Mouse (Mus musculus) hindbrain, embryonic 14.5 days (tissue): ENCODE data around the gene Blcap. TPM values are rescaled to one million over a fixed set of nuclear protein-coding genes. Genes with fewer than 3 reads are reported as not detected.

Experiments used
- ATAC-seq: fragments of 200-750 bp; cut with Nextera tagmentation; 2 replicates; pipeline ENCODE4 v1.8.0; 2017; ENCODE audit warnings: moderate number of reproducible peaks, mild to moderate bottlenecking, moderate TSS enrichment, moderate library complexity; ENCODE audit not compliant: low FRiP score
- DNase-seq: peaks from one replicate; pipeline ENCODE4 v3.0.0-alpha.2; 2015; ENCODE audit warnings: low spot score
- H3K27ac ChIP-seq: fragments of 300-500 bp; sonication (generic); 2 replicates; pipeline ENCODE4 v1.5.1; 2014; ENCODE audit warnings: mild to moderate bottlenecking, moderate library complexity
- H3K27me3 ChIP-seq: fragments of 300-500 bp; sonication (generic); 2 replicates; pipeline ENCODE4 v1.6.1; 2014; ENCODE audit warnings: mild to moderate bottlenecking, low read length, mixed read lengths; ENCODE audit not compliant: control insufficient read depth, insufficient read depth
- H3K36me3 ChIP-seq: fragments of 300-500 bp; sonication (generic); replicated peaks from 2 replicates; pipeline ENCODE4 v1.6.1; 2014; ENCODE audit not compliant: control insufficient read depth, insufficient read depth
- H3K4me1 ChIP-seq: fragments of 300-500 bp; sonication (generic); replicated peaks from 2 replicates; pipeline ENCODE4 v1.6.1; 2014; ENCODE audit warnings: antibody characterized with exemption, low read length, mixed read lengths; ENCODE audit not compliant: control insufficient read depth, insufficient read depth
- H3K4me2 ChIP-seq: fragments of 300-500 bp; sonication (generic); replicated peaks from 2 replicates; pipeline ENCODE4 v1.6.1; 2014; ENCODE audit warnings: mild to moderate bottlenecking, moderate library complexity
- H3K4me3 ChIP-seq: fragments of 300-500 bp; sonication (generic); replicated peaks from 2 replicates; pipeline ENCODE4 v1.5.1; 2014; ENCODE audit warnings: mild to moderate bottlenecking, low read length
- H3K9ac ChIP-seq: fragments of 300-500 bp; sonication (generic); 2 replicates; pipeline ENCODE4 v1.6.1; 2014
- H3K9me3 ChIP-seq: fragments of 300-500 bp; sonication (generic); 2 replicates; pipeline ENCODE4 v1.6.1; 2016; ENCODE audit warnings: low read length; ENCODE audit not compliant: control insufficient read depth
- WGBS: fragments of 180-500 bp; shearing (Covaris S2); extraction: QIAGEN DNeasy Blood & Tissue Kit; methylation state at CpG from one replicate; pipeline ENCODE4 v1.1.7; 2014; 5-methylcytosine and 5-hydroxymethylcytosine counted together
- polyA plus RNA-seq: library from polyadenylated mRNA; unstranded; fragments of >200 nt; fragmentation: Nextera tagmentation; extraction: Ambion mirVana; gene quantifications from 2 replicates; pipeline ENCODE4 v1.2.1, GENCODE M21; 2014

Gene Blcap
- polyA plus RNA-seq, 1 experiment from 2014 or later = 285 TPM

DNA sequence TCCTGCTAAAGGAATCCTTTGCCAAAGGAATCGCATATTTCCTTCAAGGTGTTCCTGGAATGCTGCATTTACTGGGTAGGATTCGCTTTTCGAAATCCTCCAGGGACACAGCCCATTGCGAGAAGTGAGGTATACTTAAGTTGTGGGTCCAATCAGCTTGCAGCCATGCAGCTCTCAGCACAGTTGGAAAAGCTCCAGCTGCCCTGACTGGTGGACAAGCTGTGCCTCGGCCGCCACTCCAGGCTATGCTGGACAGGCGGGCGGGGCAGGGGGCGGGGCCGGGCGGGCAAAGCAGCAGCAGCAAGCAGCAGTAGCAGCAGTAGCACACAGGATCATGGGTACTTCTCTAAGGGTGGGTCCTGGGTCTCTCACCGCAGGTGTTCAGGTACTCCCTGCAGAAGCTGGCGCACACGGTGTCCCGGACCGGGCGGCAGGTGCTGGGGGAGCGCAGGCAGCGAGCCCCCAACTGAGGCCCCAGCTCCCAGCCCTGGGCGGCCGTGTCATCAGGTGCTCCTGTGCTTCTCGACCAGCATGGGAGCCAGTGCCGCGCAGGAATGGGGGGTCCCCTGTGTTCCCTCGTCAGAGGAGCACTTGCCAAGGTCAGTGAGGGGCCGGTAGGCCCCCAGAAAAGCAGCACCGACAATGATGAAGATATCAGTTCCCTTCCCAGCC, 9.8 kb downstream of the Blcap start:
- DNase-seq (peak; percentile 84), ATAC-seq (peak; percentile 59)
- Histone ChIP-seq H3K9ac (peak overlapping the region; percentile 99), H3K27me3 (no peaks in the 10 kb centered on the region), H3K27ac (peak overlapping the region; percentile 93), H3K4me3 (peak overlapping the region; percentile 56), H3K4me2 (peak overlapping the region; percentile 74), H3K9me3 (peaks cover 42% of the 10 kb centered on the region), H3K4me1 (peaks cover 21% of the 10 kb centered on the region), H3K36me3 (peaks cover 47% of the 10 kb centered on the region)
- 47% methylated on average over 25 of the region's 27 CpGs for WGBS

DNA sequence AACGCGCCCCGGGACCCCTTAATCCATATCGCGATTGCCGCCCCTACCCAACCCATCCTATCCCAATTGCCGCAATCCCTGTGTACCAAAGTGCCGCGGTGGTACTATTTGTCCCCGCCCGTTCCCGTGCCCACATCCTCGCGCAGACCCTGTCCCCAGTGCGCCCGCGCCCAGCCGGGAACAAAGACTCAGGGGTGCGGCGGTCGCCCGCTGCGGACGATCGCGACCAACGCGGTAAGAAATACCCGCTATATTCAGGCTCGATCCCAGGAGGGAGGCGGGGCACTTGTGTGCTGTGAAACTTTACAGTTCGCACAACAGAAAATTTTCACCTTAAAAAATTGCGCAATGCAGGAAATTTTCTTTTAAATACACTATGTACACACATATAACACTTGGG, 10.8 kb downstream of the Blcap start:
- Histone ChIP-seq H3K4me3 (peak overlapping the region; percentile 56), H3K4me2 (peak overlapping the region; percentile 74), H3K9me3 (peaks cover 42% of the 10 kb centered on the region), H3K9ac (peak overlapping the region; percentile 99), H3K27ac (peak overlapping the region; percentile 93), H3K27me3 (no peaks in the 10 kb centered on the region), H3K36me3 (peaks cover 54% of the 10 kb centered on the region), H3K4me1 (peaks cover 20% of the 10 kb centered on the region)
- DNase-seq = no peak
- 45% methylated on average over 33 of the region's 33 CpGs for WGBS
- ATAC-seq = peak; percentile 1; the same call in 1 of the 2 replicates

DNA sequence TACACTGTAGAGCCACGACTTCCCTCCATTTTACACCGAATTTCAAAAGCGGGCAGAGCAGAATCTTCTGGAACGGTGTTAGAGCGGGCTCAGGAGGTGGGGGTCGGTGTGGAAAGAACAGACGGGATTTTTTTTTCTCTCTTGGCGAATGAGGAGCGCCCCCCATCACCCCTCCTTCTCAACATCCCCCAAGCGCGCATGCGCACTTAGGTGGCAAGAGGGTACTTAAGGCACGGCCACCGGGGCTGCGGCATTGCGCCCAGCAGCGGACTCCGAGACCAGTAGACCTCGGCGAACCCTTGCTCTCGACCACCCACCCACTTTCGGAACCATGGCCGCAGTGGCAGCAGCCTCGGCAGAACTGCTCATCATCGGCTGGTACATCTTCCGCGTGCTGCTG, 11.2 kb downstream of the Blcap start, which contains the start of gene Nnat:
Gene Nnat (plus strand): TSS at position 221 of the 400 bp plus-strand sequence.
- Histone ChIP-seq H3K27me3 (no peaks in the 10 kb centered on the region), H3K9me3 (peaks cover 42% of the 10 kb centered on the region), H3K4me3 (peak within 1 kb of the TSS; percentile 56), H3K9ac (peak within 1 kb of the TSS; percentile 99), H3K36me3 (peaks cover 54% of the 10 kb centered on the region), H3K27ac (peak within 1 kb of the TSS; percentile 93), H3K4me1 (peaks cover 16% of the 10 kb centered on the region), H3K4me2 (peak within 1 kb of the TSS; percentile 74)
- 50% methylated on average over 27 of the region's 27 CpGs for WGBS
- ATAC-seq (peak; percentile 66), DNase-seq (peak; percentile 90)

DNA sequence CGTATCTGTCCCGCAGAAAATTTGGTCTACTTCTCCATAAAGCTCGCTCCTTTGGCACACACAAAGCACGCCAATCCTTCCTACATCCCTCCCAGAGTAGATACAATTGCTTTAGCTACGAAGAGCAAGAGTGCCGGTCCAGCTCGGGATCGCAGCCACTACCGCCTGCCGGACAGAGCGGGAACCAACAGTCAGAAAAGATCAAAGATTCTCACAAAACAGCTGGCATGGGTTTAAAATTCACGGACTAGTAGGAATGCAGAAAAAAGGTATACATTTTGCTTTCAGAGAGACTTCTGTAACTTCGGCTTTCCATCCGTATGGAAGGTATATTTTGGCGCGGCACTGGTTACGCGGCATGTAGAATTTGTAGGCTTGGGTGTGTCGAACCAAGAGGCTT, 11.6 kb downstream of the Blcap start:
- peak overlapping the region; percentile 99 for H3K9ac ChIP-seq
- DNase-seq (no peak), ATAC-seq (no peak)
- H3K4me3 ChIP-seq = peak overlapping the region; percentile 56
- H3K4me2 ChIP-seq = peak overlapping the region; percentile 74
- peaks cover 42% of the 10 kb centered on the region for H3K9me3 ChIP-seq
- peak overlapping the region; percentile 79 for H3K27ac ChIP-seq
- H3K36me3 ChIP-seq = peaks cover 54% of the 10 kb centered on the region
- 49% methylated on average over 19 of the region's 19 CpGs for WGBS
- H3K27me3 ChIP-seq = no peaks in the 10 kb centered on the region
- peaks cover 12% of the 10 kb centered on the region for H3K4me1 ChIP-seq

DNA sequence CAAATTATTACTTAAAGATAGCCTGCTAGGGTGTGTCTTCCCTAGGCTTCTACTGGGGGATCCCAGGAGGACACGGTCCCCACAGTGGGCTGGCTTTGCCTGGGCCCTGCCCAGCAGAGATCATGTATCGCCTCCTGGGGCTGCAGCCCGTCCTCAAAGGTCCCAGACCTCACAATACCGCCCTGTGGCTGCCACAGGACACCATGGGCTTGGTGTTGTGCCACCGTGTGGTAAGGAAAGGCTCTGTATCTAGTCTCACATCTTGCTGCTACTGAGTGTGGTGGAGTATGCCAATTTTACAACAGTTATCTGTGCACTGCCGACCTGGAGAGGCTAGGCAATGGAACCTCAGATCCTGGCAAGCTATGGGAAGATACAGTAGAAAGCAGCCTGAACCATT, 12.6 kb downstream of the Blcap start:
- Histone ChIP-seq H3K27me3 (no peaks in the 10 kb centered on the region), H3K9me3 (peaks cover 42% of the 10 kb centered on the region), H3K4me2 (peak overlapping the region; percentile 74), H3K27ac (peak overlapping the region; percentile 79), H3K9ac (no peak overlapping the region), H3K4me1 (peaks cover 5% of the 10 kb centered on the region; the same call in 1 of the 2 replicates), H3K4me3 (no peak overlapping the region), H3K36me3 (peaks cover 45% of the 10 kb centered on the region)
- DNase-seq (no peak), ATAC-seq (no peak)
- WGBS = 42% methylated on average over 6 of the region's 6 CpGs

DNA sequence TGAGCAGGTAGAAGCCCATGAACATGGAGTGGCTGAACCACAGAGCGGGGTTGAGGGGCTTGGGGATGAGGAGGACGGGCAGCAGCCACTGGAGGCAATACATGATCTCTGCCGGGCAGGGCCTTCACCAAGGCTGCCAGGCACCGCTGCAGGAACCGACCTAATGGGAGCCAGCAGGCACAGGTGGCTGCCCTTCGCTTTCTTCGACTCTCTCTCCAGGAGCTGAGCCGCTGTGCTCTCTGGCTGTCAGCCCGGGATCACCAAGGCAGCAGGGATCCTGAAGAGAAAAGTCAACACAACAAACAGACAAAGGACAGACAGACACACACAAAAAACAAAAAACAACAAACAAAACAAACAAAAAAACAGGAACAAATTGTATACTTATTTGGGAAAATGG, 13.0 kb downstream of the Blcap start:
- Histone ChIP-seq H3K27ac (no peak overlapping the region), H3K27me3 (no peaks in the 10 kb centered on the region), H3K9ac (no peak overlapping the region), H3K4me3 (no peak overlapping the region), H3K9me3 (peaks cover 42% of the 10 kb centered on the region), H3K4me1 (peaks cover 4% of the 10 kb centered on the region; the same call in 1 of the 2 replicates), H3K36me3 (peaks cover 41% of the 10 kb centered on the region), H3K4me2 (no peak overlapping the region)
- WGBS = 61% methylated on average over 9 of the region's 9 CpGs
- ATAC-seq = no peak
- DNase-seq = no peak

DNA sequence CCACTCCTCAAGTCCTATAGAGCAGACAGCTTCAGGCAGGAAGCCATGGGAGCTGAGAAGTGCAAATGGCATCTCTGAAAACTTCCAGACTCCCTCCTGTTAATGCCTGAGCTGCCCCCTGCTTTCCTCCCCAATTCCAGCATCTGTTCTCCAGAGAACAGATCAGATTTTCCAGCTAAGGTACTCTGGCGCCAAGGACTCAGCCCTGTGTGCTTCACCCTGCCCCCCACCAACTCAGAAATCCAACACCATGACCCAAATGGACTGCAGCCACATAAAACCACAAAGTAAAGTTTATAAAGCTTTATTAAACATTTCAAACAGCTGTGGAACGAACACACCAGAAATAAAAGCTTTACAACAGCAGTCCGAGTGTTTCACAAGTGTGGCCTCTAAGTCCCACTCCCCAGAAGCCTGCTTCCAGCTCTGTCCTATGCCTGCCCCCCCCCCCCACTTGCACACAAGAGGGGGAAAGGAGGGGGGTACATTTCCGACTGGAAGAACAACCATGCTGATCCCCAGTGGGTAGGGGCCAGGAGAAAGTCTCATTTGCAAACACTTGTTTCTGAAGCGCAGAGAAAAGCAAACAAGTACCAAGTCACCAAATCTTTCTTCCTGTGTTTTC, 14.9 kb downstream of the Blcap start:
- ATAC-seq = no peak
- H3K9ac ChIP-seq = no peak overlapping the region
- H3K4me1 ChIP-seq = peaks cover 4% of the 10 kb centered on the region; the same call in 1 of the 2 replicates
- peaks cover 27% of the 10 kb centered on the region for H3K9me3 ChIP-seq
- WGBS = 75% methylated on average over 5 of the region's 5 CpGs
- H3K27ac ChIP-seq = no peak overlapping the region
- H3K4me3 ChIP-seq = no peak overlapping the region
- no peak for DNase-seq
- no peaks in the 10 kb centered on the region for H3K27me3 ChIP-seq
- no peak overlapping the region for H3K4me2 ChIP-seq
- peaks cover 29% of the 10 kb centered on the region for H3K36me3 ChIP-seq

DNA sequence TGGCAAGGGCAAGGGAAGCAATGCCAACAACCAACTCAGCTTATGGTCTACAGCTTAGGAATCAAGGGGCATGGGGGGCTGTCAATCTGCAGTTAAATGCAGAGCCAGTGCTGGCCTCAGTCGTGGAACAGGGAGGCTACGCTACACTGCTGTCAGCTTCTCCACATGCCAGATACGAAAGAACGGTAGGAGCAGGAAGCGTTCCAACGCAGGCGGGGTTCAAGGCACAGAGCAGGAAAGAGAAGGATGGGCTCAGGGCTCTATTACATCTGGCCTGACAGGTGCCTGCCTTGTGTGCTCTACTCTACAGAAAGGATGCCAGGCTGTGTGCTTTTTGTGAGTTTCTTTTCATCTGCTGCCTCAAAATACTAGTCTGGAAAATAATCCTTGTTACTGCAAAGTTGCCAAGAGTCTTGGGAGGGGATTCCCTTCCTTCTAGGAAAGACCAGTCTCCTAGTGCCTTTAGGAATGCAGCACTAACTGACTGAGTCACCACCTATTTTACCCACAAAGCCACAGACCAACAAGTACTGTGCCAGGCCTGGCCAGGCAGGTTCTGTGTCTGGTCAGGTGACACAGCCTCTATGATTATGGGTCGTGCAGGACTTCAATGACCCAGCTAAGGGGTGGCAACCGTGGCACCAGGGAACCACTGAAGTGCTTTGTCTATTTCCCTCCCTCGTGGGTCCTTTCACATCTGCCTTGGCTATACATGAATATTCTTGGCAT, 18.8 kb downstream of the Blcap start:
- WGBS = 68% methylated on average over 10 of the region's 10 CpGs
- ATAC-seq (no peak), DNase-seq (no peak)
- Histone ChIP-seq H3K9ac (no peak overlapping the region), H3K27me3 (no peaks in the 10 kb centered on the region), H3K4me2 (no peak overlapping the region), H3K4me3 (no peak overlapping the region), H3K9me3 (no peaks in the 10 kb centered on the region), H3K27ac (no peak overlapping the region), H3K36me3 (peaks cover 34% of the 10 kb centered on the region), H3K4me1 (peaks cover 4% of the 10 kb centered on the region; the same call in 1 of the 2 replicates)

DNA sequence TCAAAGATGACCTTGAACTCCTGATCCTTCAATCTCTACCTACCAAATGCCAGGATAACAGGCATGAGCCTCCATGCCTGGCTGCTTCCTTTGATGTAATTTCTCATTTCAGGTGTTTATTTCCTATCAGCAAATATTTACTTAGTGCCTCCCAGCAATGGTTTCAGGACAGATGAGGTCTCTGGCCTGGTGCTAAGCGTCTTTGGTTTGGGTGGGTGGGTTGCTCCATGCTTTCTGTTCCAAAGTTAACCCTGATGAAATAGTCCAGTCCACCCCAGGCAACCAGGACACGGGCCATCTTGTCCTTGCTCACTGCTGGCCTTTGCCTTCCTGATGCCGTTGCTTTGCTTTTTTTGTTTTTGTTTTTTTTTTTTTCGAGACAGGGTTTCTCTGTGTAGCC, 20.8 kb downstream of the Blcap start:
- no peak for ATAC-seq
- no peak overlapping the region for H3K4me3 ChIP-seq
- H3K4me1 ChIP-seq = peaks cover 15% of the 10 kb centered on the region
- H3K9ac ChIP-seq = no peak overlapping the region
- 84% methylated on average over 4 of the region's 4 CpGs for WGBS
- H3K9me3 ChIP-seq = no peaks in the 10 kb centered on the region
- no peak for DNase-seq
- no peak overlapping the region for H3K4me2 ChIP-seq
- peaks cover 17% of the 10 kb centered on the region for H3K36me3 ChIP-seq
- no peak overlapping the region for H3K27ac ChIP-seq
- H3K27me3 ChIP-seq = no peaks in the 10 kb centered on the region
